In the genomic region with DNA sequence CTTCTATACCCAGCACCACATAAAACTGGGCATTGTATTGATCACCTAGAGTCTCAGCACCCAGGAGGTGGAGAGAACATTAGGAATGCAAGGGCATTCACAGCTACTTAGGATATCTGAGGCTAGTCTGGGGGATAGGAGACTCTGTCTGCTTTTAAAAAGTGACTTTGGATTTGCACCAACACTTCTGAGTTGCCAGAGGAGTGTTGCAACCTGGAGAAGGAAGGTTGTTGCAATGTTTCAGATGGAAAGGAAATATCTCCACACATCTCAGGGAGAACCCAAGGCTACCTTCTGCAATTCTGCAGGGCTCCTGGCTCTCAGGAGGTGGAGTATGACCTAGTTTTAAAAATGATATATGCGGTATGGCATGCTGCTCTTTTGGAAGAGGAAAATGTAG, we compare ENCODE assay signal across 20 mouse cellular contexts. TPM values are rescaled to one million over a fixed set of nuclear protein-coding genes. Genes with fewer than 3 reads are reported as not detected.
DNase-seq lines count a peak whose midpoint lies in the region; ATAC-seq lines count a peak whose summit lies in the region.
"Had no signal": no experiment of that assay in that cellular context is flagged by ENCODE, and none has a peak within 500 bp of the region (broad histone marks: within the 10 kb centered on the region; RNA-seq: fewer than 3 reads in every experiment).

No protein-coding gene starts in this region.

- H3K4me3 ChIP-seq in limb, embryonic 15.5 days = no peak overlapping the region
- H3K4me3 ChIP-seq in limb, embryonic 10.5 days = no peak overlapping the region
- H3K4me3 ChIP-seq: heart, embryonic 12.5 days; neural tube, embryonic 13.5 days; stomach, embryonic 15.5 days had no signal

- no peak overlapping the region for H3K9ac ChIP-seq in limb, embryonic 15.5 days
- H3K9ac ChIP-seq: heart, embryonic 12.5 days; hindbrain, embryonic 14.5 days; liver, postnatal 0 days; neural tube, embryonic 13.5 days; stomach, embryonic 15.5 days had no signal

- ATAC-seq in limb, embryonic 15.5 days (ENCODE audit: insufficient number of reproducible peaks, low FRiP score, low TSS enrichment, low read depth) = no peak
- ATAC-seq in granulocyte monocyte progenitor cell, adult 5-6 weeks (replicated peaks; ENCODE audit: poor library complexity, severe bottlenecking) = peak; percentile 13; the same call in 1 of the 2 replicates
- ATAC-seq: liver, postnatal 0 days had no signal

- H3K27me3 ChIP-seq in limb, embryonic 15.5 days = no peaks in the 10 kb centered on the region
- no peaks in the 10 kb centered on the region for H3K27me3 ChIP-seq in limb, embryonic 10.5 days (ENCODE audit: low read depth, poor library complexity, severe bottlenecking)
- H3K27me3 ChIP-seq: heart, embryonic 12.5 days; neural tube, embryonic 13.5 days; stomach, embryonic 15.5 days had no signal

- no peaks in the 10 kb centered on the region for H3K9me3 ChIP-seq in limb, embryonic 15.5 days
- no peaks in the 10 kb centered on the region for H3K9me3 ChIP-seq in limb, embryonic 10.5 days (replicated peaks)
- H3K9me3 ChIP-seq: heart, embryonic 12.5 days; neural tube, embryonic 13.5 days; stomach, embryonic 15.5 days had no signal

- peak; percentile 32 for DNase-seq in adrenal gland, postnatal 14 days
- DNase-seq in adrenal gland, adult 8-10 months = no peak
- no peak for DNase-seq in limb, embryonic 10.5 days (ENCODE audit: low spot score)
- DNase-seq in 416B (ENCODE audit: low read depth) = peak; percentile 43
- DNase-seq in thymus, postnatal 4 days = no peak
- DNase-seq: B cell, adult 2 months; cerebellum, adult 2 months; cerebellum, postnatal 36 days; gastrocnemius, postnatal 25 days; heart, postnatal 36 days; kidney, adult 9 months; kidney, postnatal 25 days; liver, postnatal 0 days; midbrain, embryonic 14.5 days had no signal

- no peaks in the 10 kb centered on the region for H3K36me3 ChIP-seq in limb, embryonic 15.5 days
- no peaks in the 10 kb centered on the region for H3K36me3 ChIP-seq in limb, embryonic 10.5 days
- H3K36me3 ChIP-seq: heart, embryonic 12.5 days; neural tube, embryonic 13.5 days; stomach, embryonic 15.5 days had no signal

- peak overlapping the region; percentile 59 for H3K27ac ChIP-seq in limb, embryonic 15.5 days
- H3K27ac ChIP-seq in limb, embryonic 10.5 days = no peak overlapping the region
- H3K27ac ChIP-seq: hindbrain, embryonic 14.5 days; neural tube, embryonic 13.5 days; stomach, embryonic 15.5 days had no signal

- 73% methylated on average over 1 of the region's 1 CpGs for WGBS in limb, embryonic 15.5 days
- WGBS in limb, embryonic 10.5 days = 98% methylated on average over 1 of the region's 1 CpGs

- no peak overlapping the region for H3K4me2 ChIP-seq in limb, embryonic 15.5 days
- H3K4me2 ChIP-seq: heart, embryonic 12.5 days; hindbrain, embryonic 14.5 days; neural tube, embryonic 13.5 days; stomach, embryonic 15.5 days had no signal

- H3K4me1 ChIP-seq in limb, embryonic 15.5 days = peaks cover 8% of the 10 kb centered on the region; the same call in 1 of the 2 replicates
- H3K4me1 ChIP-seq in limb, embryonic 10.5 days = peaks cover 8% of the 10 kb centered on the region; the same call in 1 of the 2 replicates
- H3K4me1 ChIP-seq: stomach, embryonic 15.5 days had no signal

RNA-seq across cellular contexts. Expression of a gene that starts 3.7 kb away (rescaled TPM):
- total RNA-seq in adrenal gland, postnatal 14 days (2021) = 57.0 and 58.8 TPM in 2 replicates
- 10 to 100 TPM; 48.1 to 67.9 (median 61.7) TPM for total RNA-seq in adrenal gland, adult 8-10 months (2022)
- 14.0 and 16.4 TPM in 2 replicates for polyA plus RNA-seq in limb, embryonic 15.5 days (2015; fragmentation: Nextera tagmentation; extraction: Ambion mirVana)
- 18.0 and 19.8 TPM in 2 replicates for polyA plus RNA-seq in limb, embryonic 10.5 days (2016; fragmentation: Nextera tagmentation; extraction: Ambion mirVana)
- total RNA-seq in granulocyte monocyte progenitor cell, adult 5-6 weeks (2014; fragmentation: Nextera tagmentation) = 44.5 and 60.4 TPM in 2 replicates
- total RNA-seq in granulocyte monocyte progenitor cell, adult 5-6 weeks (2017) = 58.3 and 70.7 TPM in 2 replicates

RNA-seq across cellular contexts. Expression of a gene that starts 42.1 kb away (rescaled TPM):
- 3.3 and 4.8 TPM in 2 replicates for total RNA-seq in adrenal gland, postnatal 14 days (2021)
- 1 to 10 TPM; 2.0 to 3.8 (median 3.2) TPM for total RNA-seq in adrenal gland, adult 8-10 months (2022)
- 12.9 and 13.2 TPM in 2 replicates for polyA plus RNA-seq in limb, embryonic 15.5 days (2015; fragmentation: Nextera tagmentation; extraction: Ambion mirVana)
- 2.8 and 3.1 TPM in 2 replicates for polyA plus RNA-seq in limb, embryonic 10.5 days (2016; fragmentation: Nextera tagmentation; extraction: Ambion mirVana)
- 36.0 and 42.9 TPM in 2 replicates for total RNA-seq in granulocyte monocyte progenitor cell, adult 5-6 weeks (2014; fragmentation: Nextera tagmentation)
- total RNA-seq in granulocyte monocyte progenitor cell, adult 5-6 weeks (2017) = 33.9 and 39.8 TPM in 2 replicates

Comparison
In these comparisons a context has a peak if more than half of its experiments do, and no peak if none do; other contexts are left out.
1. DNase-seq: peak in adrenal gland, postnatal 14 days (single experiment) and 416B (single experiment); none in adrenal gland, adult 8-10 months (single experiment), limb, embryonic 10.5 days (single experiment) and thymus, postnatal 4 days (single experiment).